Mouse (Mus musculus) megakaryocyte, embryonic 14.5 days (primary cell): ENCODE results near the gene Slc7a10. TPM values are rescaled to one million over a fixed set of nuclear protein-coding genes. Genes with fewer than 3 reads are reported as not detected.
"Not testable (repeated sequence)": the region's sequence is repeated elsewhere in the genome, so short reads cannot be mapped to it uniquely, and the experiment has no call there.

Source experiments
- H3K27me3 ChIP-seq: replicated peaks from 2 replicates; pipeline ENCODE3; 2012; ENCODE audit warnings: inconsistent platforms
- H3K36me3 ChIP-seq: replicated peaks from 2 replicates; pipeline ENCODE3; 2012; ENCODE audit warnings: low read length, inconsistent platforms, mixed read lengths
- H3K4me1 ChIP-seq: 2 replicates; pipeline ENCODE4 v1.6.1; 2012; ENCODE audit warnings: inconsistent platforms
- H3K4me3 ChIP-seq: replicated peaks from 2 replicates; pipeline ENCODE3; 2012; ENCODE audit warnings: moderate library complexity, mild to moderate bottlenecking, inconsistent platforms
- H3K9me3 ChIP-seq: 2 replicates; pipeline ENCODE4 v1.6.1; 2012; ENCODE audit warnings: inconsistent platforms
- FLI1 ChIP-seq: IDR thresholded peaks from 2 replicates; pipeline ENCODE4 v1.6.1; 2012; ENCODE audit warnings: low read length, inconsistent platforms, mixed read lengths
- GATA1 ChIP-seq: IDR thresholded peaks from 3 replicates; pipeline ENCODE4 v1.6.1; 2012; ENCODE audit warnings: mixed read lengths, low read length, inconsistent platforms, borderline replicate concordance
- polyA plus RNA-seq: library from polyadenylated mRNA; stranded (reverse); fragments of >175 nt; gene quantifications from 2 replicates; pipeline ENCODE4 v1.2.3, GENCODE M21; 2012; ENCODE audit warnings: low replicate concordance; ENCODE audit not compliant: insufficient read depth

Slc7a10 gene
- polyA plus RNA-seq, 1 experiment = not detected

GRCm38 (mm10) chr7:35234361-35235245 is 48.4 kb downstream of the Slc7a10 start:
- Histone ChIP-seq H3K4me1 (peaks cover 16% of the 10 kb centered on the region), H3K27me3 (peaks cover 7% of the 10 kb centered on the region), H3K9me3 (peaks cover 12% of the 10 kb centered on the region; the same call in 1 of the 2 replicates), H3K4me3 (peak overlapping the region; percentile 92), H3K36me3 (no peaks in the 10 kb centered on the region)
- no peak for TF ChIP-seq GATA1
- TF ChIP-seq FLI1 = no peak

GRCm38 (mm10) chr7:35235308-35235707 is 49.1 kb downstream of the Slc7a10 start:
- H3K27me3 ChIP-seq = peaks cover 11% of the 10 kb centered on the region
- H3K4me1 ChIP-seq = peaks cover 16% of the 10 kb centered on the region
- peaks cover 12% of the 10 kb centered on the region; the same call in 1 of the 2 replicates for H3K9me3 ChIP-seq
- peak overlapping the region; percentile 89 for H3K4me3 ChIP-seq
- TF ChIP-seq GATA1 (no peak), FLI1 (no peak)
- H3K36me3 ChIP-seq = no peaks in the 10 kb centered on the region

- H3K9me3 ChIP-seq, H3K36me3 ChIP-seq, H3K4me3 ChIP-seq: not testable (repeated sequence)
- Histone ChIP-seq H3K4me1 (peaks cover 16% of the 10 kb centered on the region), H3K27me3 (peaks cover 13% of the 10 kb centered on the region)
Observed at GRCm38 (mm10) chr7:35237935-35238334, 51.8 kb downstream of the Slc7a10 start.

Other genes with a start within 250 kb of the Slc7a10 start
- 1.7 and 12.8 TPM in 2 replicates for gene Cebpg, start 129.8 kb upstream of the Slc7a10 start, polyA plus RNA-seq
- 43.6 and 55.1 TPM in 2 replicates for gene Cebpa, start 67.1 kb upstream of the Slc7a10 start, polyA plus RNA-seq
- gene Lrp3, start 29.1 kb downstream of the Slc7a10 start, polyA plus RNA-seq = not detected in 2 replicates
- 4.0 and 8.6 TPM in 2 replicates for gene Gpatch1, start 132.1 kb downstream of the Slc7a10 start, polyA plus RNA-seq
- not detected in 2 replicates for gene Rhpn2, start 147.8 kb downstream of the Slc7a10 start, polyA plus RNA-seq
- 1.5 and 11.0 TPM in 2 replicates for gene Faap24, start 210.5 kb downstream of the Slc7a10 start, polyA plus RNA-seq
- gene Cep89, start 210.7 kb downstream of the Slc7a10 start, polyA plus RNA-seq = 3.8 and 7.6 TPM in 2 replicates